Mouse (Mus musculus): ENCODE data around the gene Ctsz.

- TF ChIP-seq GATA1 (IDR thresholded peaks at IDR 0.05; ENCODE audit: borderline replicate concordance, low read length) = no peak
- TF ChIP-seq FLI1 (IDR thresholded peaks at IDR 0.05; ENCODE audit: low read length) = no peak
These were observed 17.7 kb downstream of the Ctsz start for GRCm38 (mm10) chr2:174421107-174421506.

Measured in megakaryocyte, embryonic 14.5 days (primary cell).